Mouse (Mus musculus): ENCODE measurements around the gene Myo19. TPM values are rescaled to one million over a fixed set of nuclear protein-coding genes. Genes with fewer than 3 reads are reported as not detected.

Myo19 gene
- total RNA-seq, 2 experiments from 2014 or later = 10.3 to 15.2 TPM

- ATAC-seq (replicated peaks; ENCODE audit: low FRiP score, low TSS enrichment, poor library complexity, severe bottlenecking) = no peak
These were observed 2.4 kb downstream of the Myo19 start for GRCm38 (mm10) chr11:84882346-84882745.

- no peak for ATAC-seq (replicated peaks; ENCODE audit: low FRiP score, low TSS enrichment, poor library complexity, severe bottlenecking)
These were observed 5.3 kb downstream of the Myo19 start for GRCm38 (mm10) chr11:84885238-84885637.

GRCm38 (mm10) chr11:84886236-84886635 lies 6.3 kb downstream of the Myo19 start:
- no peak for ATAC-seq (replicated peaks; ENCODE audit: low FRiP score, low TSS enrichment, poor library complexity, severe bottlenecking)

- no peak for ATAC-seq (replicated peaks; ENCODE audit: low FRiP score, low TSS enrichment, poor library complexity, severe bottlenecking)
These were observed 7.0 kb downstream of the Myo19 start for GRCm38 (mm10) chr11:84886767-84887511.

- no peak for ATAC-seq (replicated peaks; ENCODE audit: low FRiP score, low TSS enrichment, poor library complexity, severe bottlenecking)
These were observed 8.1 kb downstream of the Myo19 start for GRCm38 (mm10) chr11:84888025-84888424.

- no peak for ATAC-seq (replicated peaks; ENCODE audit: low FRiP score, low TSS enrichment, poor library complexity, severe bottlenecking)
These were observed 9.5 kb downstream of the Myo19 start for GRCm38 (mm10) chr11:84889492-84889891.

GRCm38 (mm10) chr11:84891705-84892104 lies 11.8 kb downstream of the Myo19 start:
- ATAC-seq (replicated peaks; ENCODE audit: low FRiP score, low TSS enrichment, poor library complexity, severe bottlenecking) = no peak

- ATAC-seq (replicated peaks; ENCODE audit: low FRiP score, low TSS enrichment, poor library complexity, severe bottlenecking) = no peak
These were observed 13.2 kb downstream of the Myo19 start for GRCm38 (mm10) chr11:84893113-84893512.

GRCm38 (mm10) chr11:84904597-84905144 lies 24.7 kb downstream of the Myo19 start:
- no peak for ATAC-seq (replicated peaks; ENCODE audit: low FRiP score, low TSS enrichment, poor library complexity, severe bottlenecking)

- no peak for ATAC-seq (replicated peaks; ENCODE audit: low FRiP score, low TSS enrichment, poor library complexity, severe bottlenecking)
These were observed 27.1 kb downstream of the Myo19 start for GRCm38 (mm10) chr11:84907081-84907480.

GRCm38 (mm10) chr11:84908480-84908879 lies 28.5 kb downstream of the Myo19 start:
- no peak for ATAC-seq (replicated peaks; ENCODE audit: low FRiP score, low TSS enrichment, poor library complexity, severe bottlenecking)

- no peak for ATAC-seq (replicated peaks; ENCODE audit: low FRiP score, low TSS enrichment, poor library complexity, severe bottlenecking)
These were observed 30.5 kb downstream of the Myo19 start for GRCm38 (mm10) chr11:84910411-84910810.

GRCm38 (mm10) chr11:84914673-84915072 lies 34.7 kb downstream of the Myo19 start:
- peak; percentile 39; the same call in 1 of the 2 replicates for ATAC-seq (replicated peaks; ENCODE audit: low FRiP score, low TSS enrichment, poor library complexity, severe bottlenecking)

GRCm38 (mm10) chr11:84916053-84916702 lies 36.2 kb downstream of the Myo19 start, which contains the start of gene Znhit3:
Znhit3 (minus strand) TSS chr11:84916366.
- peak; percentile 86 for ATAC-seq (replicated peaks; ENCODE audit: low FRiP score, low TSS enrichment, poor library complexity, severe bottlenecking)

- no peak for ATAC-seq (replicated peaks; ENCODE audit: low FRiP score, low TSS enrichment, poor library complexity, severe bottlenecking)
These were observed 36.9 kb downstream of the Myo19 start for GRCm38 (mm10) chr11:84916703-84917300.

- ATAC-seq (replicated peaks; ENCODE audit: low FRiP score, low TSS enrichment, poor library complexity, severe bottlenecking) = peak; percentile 75
These were observed 38.5 kb downstream of the Myo19 start for GRCm38 (mm10) chr11:84918425-84918824.

- ATAC-seq (replicated peaks; ENCODE audit: low FRiP score, low TSS enrichment, poor library complexity, severe bottlenecking) = 0 out of 2 replicates have a peak, but pooled peaks have one; percentile 27
These were observed 39.3 kb downstream of the Myo19 start for GRCm38 (mm10) chr11:84919276-84919675.

- ATAC-seq (replicated peaks; ENCODE audit: low FRiP score, low TSS enrichment, poor library complexity, severe bottlenecking) = no peak
These were observed 40.0 kb downstream of the Myo19 start for GRCm38 (mm10) chr11:84919951-84920350.

GRCm38 (mm10) chr11:84920981-84921380 lies 41.0 kb downstream of the Myo19 start:
- ATAC-seq (replicated peaks; ENCODE audit: low FRiP score, low TSS enrichment, poor library complexity, severe bottlenecking) = no peak

GRCm38 (mm10) chr11:84932261-84932660 lies 52.3 kb downstream of the Myo19 start:
- ATAC-seq (replicated peaks; ENCODE audit: low FRiP score, low TSS enrichment, poor library complexity, severe bottlenecking) = no peak

Data from megakaryocyte-erythroid progenitor cell, adult 5-6 weeks (primary cell).